Mouse (Mus musculus) cerebellum, adult 11 months (tissue): Measurements from ENCODE around the gene Ushbp1.

Source experiments
- DNase-seq: peaks from one replicate; pipeline ENCODE4 v3.0.0; 2022

Gene Ushbp1

DNA sequence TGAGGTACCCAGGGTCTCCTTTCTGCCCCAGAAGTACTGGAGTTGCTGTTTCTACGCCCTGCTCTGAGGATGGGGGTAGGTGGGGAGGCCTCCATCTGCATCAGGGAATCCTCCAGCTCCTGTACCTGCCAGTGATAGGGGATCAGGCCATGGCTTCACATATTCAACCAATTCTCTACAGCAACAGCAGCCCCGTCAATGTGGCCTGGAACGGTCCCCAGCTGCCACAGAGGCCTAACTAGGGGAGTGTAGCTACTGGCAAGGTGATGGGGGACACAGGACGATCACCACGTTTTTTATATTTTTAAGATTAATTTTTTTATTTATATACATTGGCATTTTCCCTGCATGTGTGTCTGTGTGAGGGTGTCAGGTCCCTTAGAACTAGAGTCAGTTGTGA, 3.2 kb downstream of the Ushbp1 start:
- DNase-seq = peak; percentile 3

DNA sequence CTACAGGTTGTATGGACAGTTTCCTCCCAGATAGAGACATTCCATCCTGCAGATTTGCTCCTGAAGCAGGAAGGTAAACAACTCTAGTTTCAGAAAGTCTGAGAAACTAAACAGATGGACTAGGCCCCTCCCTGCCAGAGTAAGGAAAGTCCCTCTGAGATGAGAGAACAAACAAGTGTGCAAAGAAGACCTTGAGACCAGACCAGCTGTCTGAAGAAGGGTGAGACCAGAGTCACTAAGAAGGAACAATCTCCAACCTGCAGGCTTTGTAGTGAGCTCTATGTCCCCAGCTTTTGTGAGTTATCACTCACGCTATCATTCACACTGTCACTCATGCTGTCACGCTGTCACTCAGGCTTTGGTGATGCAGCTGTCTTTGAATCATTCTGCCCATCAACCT, 3.9 kb downstream of the Ushbp1 start:
- DNase-seq = no peak

DNA sequence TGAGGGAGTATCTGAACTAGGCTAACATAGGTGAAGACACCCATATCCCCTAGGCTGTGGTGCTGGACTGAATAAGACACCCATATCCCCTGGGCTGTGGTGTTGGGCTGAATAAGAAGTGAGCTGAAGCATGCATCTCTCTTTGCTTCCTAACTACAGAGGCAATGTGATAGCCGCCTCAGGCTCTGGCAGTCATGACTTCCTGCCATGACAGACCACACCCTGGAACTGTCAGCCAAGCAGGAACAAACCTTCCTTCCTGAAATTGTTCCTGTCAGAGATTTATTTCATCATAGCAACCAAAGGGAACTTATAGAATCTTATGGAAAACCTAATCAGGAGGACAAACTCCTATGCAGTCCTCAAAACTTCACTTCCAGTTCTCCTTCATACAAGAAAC, 7.3 kb downstream of the Ushbp1 start:
- DNase-seq = no peak

DNA sequence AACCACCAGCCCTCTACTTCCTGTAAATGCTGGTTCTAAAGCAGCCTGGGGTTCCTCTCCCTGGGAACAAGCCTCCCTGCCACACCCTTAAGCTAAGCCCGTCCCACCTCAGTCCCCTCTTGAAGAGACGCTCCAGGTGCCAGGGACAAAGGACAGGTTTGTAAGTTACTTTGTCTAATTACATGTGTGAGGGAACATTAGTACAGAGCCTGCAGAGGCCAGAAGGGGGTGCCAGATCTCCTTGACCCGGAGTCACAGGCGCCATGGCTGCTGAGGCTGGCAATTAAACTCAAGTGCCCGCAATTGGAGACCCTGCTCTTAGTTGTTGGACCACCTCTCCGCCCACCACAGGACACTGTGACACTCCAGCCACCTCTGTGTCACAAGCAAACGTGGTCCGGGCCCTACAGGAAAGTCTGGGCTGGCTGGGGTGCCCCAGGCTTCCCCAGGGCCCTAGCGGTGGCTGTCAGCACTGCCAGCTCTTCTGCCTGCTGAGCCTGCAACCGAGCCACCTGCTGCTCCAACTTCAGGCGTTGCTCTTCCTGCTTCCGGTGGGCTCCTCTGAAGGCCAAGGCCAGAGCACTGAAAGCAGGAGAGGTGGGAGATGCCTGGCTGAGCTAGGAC, 10.3 kb downstream of the Ushbp1 start:
- no peak for DNase-seq

DNA sequence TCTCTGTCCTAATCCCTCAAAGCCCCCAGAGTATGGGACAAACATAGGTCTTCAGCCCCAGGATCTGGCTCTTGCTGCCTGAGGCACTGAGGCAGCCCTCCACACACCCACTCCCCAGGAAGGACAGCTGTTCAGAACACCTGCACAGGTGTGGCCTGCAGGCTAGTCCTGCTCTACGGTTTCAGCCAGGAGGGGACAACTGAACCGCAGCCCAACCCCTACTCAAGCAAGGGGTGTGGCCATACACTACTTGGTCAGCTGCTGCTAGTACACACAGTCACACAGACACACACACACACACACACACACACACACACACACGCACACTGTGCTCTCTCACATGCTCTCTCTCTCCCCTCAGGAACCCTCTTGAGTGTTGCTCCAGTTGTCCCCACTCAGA, 11.7 kb downstream of the Ushbp1 start:
- no peak for DNase-seq

DNA sequence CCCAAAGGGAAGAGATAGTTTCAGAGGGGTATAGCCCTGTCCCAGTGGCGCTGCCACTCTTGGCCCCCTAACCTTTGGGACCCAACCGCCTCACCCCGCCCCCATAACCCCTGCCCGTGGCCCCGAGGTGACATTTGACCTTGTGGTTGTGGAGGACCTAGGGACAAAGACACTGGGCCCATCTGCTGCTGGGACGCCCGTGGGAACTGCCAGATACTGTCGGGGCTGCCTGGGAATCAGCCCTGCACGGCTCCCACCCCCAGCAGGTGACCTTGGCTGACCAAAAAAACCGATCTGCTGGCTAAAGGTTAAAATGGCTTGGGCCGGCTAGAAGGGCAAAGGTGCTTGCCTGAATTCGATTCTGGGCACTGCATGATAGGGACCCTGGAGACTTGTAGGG, 12.2 kb downstream of the Ushbp1 start:
- DNase-seq = no peak

DNA sequence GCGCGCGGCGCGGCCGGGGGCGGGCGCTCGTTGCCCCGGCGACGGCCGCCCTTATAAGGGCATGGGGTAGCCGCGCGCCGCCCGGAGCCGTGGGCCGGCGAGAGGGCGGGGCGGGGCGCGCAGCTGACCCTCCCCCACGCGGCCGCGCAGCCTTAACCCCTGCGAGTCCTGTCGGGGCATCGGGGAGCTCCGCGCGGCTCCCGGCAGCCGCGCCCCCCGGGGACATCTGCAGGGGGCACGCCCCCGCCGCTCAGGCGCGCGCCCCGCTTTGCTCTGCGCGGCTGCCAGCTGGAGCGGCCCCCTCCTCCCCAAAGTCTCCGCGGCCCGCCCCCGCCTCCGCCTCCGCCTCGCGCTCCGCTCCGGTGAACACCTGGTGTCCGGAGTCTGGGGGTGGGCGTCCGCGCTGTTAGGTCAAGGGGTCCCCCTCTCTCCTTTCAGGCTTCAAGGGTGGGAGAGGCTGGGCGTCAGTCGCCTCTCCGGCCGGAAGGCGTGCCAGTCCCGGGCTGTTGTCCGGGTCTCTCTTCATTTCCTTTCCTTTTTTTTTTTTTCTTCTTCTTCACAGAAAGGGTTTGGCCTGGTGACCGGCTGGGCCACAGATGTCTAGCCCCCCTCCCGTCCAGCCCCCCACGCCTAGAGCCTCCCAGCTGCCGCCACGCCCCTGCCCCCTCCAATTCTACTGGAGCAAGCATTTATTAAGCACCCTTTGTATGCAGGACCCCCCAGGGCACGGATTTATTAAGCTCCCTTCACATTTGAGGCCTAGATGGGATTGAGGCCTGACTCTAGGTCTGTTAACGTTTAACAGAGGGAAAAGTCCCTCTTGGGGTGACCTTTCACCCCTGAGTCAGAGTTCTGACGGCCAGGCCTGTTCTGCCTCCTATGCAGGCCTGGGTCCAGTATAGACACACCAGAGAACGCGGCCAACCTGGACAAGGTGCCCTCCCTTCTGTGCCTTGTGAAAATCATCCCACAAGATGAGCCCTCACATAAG, 13.3 kb downstream of the Ushbp1 start:
- peak; percentile 81 for DNase-seq

DNA sequence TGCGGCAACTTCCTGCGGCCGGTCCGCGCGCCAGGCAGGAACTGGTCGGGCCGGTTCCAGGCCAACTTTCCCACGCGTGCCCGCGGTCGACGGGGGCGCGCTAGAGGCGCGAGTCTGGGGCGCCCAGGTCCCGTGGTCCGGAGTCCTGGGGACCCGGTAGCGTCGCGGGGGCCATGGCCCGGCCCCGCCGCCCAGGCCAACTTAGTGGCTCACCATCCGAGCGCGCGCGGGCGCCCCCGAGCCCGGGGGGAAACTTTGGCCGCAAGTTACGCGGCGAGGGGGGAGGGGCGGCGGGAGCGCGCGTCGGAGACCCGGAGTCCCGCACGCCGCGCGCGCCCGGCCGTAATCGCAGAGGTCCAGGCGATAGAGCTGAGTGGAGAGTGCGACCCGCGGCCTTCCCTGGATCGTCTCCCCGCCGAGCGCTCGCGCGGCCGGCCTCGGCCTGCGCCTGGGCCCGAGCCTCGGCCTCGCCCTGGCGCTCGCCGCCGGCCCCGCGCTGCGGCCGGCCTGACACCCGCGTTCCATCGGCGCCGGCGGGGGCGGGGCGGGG, 14.1 kb downstream of the Ushbp1 start, which contains the start of gene Nr2f6:
Nr2f6 (minus strand) TSS at position 540 of the 550 bp plus-strand sequence.
- peak; percentile 65 for DNase-seq

DNA sequence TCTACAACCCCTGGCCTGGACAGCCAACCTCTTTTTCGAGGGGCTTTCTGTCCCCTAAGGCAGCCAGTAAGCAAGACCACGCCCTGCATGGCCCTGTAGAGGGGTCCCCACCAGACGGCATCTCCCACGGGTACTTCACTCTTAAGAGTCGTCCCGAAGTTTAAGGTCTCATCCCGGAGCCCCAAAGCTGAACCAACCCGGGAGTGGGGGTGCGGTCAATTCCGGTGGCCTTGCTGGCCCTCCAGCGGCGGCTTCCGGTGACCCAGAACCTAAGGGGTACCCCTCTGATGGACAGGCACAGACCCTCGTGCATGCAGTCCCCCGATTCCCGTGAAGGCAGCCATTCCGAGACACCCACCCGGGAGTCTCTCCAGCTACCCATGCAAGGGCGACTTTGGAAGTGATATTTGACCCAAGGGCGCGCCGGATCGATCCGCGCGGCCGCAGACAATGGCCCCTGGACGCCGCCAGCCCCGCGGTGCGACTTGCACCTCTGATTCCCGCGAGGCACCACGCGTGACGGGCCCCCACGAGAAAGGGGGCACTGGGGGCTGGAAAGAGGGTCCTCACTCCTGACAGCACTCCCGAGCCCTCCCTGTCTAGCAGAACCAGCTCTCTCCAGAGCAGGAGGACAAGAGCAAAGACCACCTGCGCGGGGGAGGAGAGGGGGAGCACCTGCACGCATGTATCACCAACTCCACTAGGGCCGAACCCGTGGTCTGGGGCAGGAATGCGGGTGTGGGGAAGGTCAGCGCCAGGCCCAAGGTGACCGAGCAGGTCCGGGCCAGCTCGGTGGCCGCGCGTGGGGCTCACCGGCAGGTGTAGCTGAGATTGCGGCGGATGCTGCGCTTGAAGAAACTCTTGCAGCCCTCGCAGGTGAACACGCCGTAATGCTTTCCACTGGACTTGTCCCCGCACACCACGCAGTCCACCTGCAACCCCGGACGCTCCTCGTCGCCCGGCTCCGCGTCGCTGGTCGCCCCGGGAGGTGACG, 15.1 kb downstream of the Ushbp1 start:
- DNase-seq = no peak

DNA sequence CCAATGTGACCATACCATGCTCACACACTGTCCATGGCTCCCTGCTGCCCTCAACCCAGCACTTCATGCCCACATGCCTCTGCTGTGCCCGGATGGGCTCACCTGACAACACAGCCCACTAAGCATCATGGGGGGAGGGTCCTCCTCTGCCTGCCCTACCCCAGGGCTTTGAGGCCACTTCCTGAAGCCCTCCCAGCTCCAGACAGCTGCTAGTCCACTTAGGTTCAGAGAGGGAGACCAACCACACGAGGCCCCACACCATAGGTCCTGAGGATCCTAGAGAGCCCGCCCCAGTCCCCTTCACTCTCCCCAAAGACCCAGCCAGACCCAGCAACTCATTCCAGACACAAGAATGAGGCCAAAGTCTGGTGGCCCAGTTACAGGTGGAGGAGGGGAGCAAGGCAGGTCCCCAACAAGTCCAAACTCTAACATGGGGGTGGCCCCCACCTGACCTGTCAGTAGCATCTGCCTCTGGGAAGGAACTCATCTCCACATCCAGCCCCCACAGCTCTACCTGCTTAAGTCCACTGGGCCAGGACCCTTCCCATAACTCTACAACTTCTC, 16.0 kb downstream of the Ushbp1 start:
- DNase-seq = no peak

DNA sequence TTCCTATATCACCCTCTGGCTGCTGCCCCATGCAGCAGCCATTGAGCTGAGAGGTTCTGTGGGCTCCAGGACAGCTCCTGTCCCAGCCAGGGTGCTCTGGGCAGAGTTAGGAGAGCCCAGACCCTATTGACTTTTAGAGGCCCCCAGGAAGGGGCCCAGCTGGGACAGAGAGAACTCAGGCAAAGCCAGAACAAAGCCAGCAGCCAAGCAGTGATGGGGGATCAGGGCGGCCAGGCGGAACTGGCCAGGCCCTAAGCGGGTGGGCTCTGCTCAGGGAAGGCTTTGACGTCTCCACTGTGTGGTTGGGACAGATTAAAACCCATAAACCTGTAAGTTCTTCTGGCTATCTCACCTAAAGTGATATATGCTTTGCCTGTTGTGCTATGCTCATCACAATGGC, 16.6 kb downstream of the Ushbp1 start:
- DNase-seq = no peak

DNA sequence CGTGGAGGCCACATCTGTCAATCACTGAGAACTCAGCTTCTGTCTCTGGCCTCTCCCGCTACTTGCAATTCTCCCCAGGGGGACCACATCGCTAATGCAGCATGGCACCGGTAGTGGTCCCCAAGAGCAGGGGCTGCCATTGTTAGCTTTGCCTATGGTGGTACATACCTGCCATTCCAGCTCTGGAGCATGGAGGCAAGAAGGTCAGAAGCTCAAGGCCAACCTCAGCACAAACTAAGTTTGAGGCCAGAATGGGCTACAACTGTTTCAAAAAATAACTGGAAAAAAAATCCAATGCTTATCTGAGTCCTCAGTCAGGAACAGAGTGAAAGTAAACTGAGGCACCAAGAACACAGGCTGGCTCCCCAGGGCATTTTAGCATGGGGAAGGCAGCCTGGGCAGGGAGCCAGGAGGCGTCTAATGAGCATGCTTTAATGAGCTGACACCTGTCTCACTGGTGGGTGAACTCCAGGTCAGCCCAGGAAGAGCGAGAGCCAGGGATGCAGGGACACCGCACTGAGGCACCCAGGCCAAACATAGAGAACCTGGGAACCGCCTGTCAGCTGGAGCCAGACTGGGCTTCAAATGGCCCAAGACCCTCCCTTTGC, 19.1 kb downstream of the Ushbp1 start:
- no peak for DNase-seq

DNA sequence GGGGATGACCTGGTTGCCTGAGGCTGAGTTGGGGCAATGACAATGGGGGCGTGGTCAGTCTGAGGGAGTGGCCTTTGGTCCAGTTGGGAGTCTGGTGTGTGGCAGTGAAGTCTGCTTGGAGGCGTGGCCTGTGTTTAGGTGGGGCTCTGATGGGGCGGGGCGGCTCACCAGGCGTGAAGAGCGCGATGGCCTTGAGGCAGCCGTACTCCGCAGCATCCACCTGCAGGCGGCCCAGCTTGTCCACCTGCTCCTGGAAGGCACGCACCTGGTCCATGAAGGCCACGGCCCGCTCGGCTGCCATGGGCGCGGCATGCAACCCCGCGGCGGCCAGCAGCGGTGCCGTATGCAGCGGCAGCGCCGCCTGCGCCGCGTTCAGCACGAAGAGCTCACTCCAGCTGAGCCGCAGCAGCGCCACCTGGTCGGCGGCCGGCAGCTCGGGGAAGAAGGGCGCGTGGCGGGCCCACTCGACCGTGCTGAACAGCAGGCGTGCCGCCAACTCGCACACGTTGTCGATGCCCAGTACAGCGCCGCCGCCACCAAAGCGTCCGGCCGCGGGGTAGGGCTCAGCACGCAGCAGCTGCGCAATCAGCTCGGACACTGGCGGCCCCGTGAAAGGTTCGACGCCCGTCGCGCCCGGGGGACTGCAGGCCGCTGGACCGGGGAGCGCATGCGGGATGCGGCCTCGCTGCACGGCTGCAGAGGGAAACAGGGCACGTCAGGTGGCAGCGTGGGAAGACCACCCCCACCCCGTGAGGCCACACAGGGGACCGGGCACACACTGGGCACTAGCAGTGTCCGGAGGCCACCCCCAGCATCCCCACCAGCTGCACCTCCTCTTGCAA, 19.8 kb downstream of the Ushbp1 start:
- DNase-seq = peak; percentile 85

DNA sequence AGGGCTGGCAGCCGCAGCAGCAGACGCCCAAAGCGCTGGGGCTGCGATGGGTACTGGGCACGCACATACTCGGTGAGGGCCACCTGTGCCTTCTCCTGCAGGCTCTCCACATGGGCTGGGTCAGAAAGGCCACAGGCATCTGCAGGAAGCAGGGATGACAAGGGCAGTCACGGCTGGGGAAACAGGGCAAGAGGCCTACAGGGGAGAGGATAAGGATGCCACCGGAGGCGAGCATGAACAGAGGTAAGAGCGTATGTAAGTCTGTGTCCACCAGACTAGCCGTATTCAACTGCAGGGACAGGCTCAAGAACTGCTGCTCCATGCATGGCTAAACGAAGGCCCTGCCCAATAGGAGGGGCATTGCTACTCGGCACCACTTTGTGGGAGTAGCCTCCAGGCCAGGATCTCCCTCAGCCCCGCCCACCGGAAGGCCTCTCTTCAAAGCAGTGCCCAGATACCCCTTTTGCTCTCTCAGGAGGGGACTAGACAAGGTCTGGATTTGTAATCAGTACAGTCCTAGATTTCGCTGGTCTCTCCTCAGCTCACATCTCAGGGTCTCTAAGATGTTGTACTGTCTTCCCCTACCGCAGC, 20.9 kb downstream of the Ushbp1 start:
- DNase-seq = no peak

DNA sequence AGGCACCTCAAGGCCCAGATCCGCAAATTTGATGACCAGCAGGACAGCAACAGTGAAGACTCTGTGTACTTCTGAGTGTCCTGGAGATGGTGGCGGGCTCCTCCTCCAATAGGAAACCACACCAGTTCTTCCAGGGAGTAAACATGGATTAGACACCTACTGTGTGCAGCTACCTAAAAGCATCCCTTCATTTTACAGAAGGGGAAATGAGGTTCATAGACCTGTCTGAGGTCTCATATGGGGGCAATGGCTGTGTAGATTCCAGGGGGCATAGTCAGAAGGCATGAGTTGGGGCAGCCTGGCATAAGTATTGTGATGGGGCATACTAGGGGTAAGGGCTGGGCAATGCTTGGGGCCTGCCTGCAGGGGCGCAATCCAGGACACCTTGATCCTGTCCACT, 22.6 kb downstream of the Ushbp1 start:
- DNase-seq = no peak

DNA sequence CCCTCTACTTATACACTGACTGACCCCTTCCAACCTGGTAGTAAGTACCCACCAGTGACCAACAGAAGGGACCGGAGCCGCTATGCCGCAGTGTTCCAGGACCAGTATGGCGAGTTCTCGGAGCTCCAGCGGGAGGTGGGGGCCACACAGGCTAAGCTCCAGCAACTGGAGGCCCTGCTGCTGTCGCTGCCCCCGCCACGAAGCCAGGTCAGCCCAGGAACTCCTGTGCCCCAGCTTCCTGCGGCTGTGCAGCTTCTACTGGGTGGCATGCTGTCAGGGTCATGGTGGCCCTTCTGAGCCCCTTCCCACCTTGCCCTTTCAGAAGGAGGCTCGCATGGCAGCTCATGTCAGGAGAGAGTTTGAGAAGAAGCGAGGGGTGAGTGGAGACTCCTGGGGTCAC, 23.2 kb downstream of the Ushbp1 start:
- no peak for DNase-seq

DNA sequence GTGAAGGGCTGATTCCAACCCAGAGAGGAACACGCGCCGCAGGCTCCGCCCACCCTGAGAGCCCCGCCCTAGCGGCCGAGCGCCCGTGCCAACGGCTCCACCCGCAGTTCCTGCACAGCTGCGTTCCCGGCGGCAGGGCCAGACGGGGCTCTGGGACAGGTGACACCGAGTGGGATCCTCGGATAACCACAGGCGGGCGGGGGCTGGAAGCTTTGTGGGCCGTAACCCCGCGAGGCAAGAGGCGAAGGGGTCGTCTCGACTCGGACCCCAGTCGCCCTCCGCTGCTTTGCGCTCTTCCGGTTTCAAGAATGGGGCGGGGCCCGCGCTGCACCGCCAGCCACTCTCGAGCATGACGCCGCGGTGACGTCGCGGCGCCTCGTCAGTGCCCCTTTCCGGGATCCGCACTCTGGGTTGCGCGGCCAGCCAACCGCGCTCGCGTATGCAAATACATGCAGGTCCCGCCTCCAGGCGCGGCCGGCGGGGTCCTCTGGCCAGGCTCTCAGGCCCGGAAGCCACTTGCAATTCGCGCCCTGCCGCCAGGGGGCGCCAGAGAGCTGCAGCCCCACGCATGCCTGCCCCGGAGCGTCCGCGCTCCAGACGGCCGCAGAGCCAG, 24.3 kb downstream of the Ushbp1 start, which contains the start of gene Ocel1:
Ocel1 (plus strand) TSS at position 63 of the 613 bp plus-strand sequence.
- peak; percentile 95 for DNase-seq

DNA sequence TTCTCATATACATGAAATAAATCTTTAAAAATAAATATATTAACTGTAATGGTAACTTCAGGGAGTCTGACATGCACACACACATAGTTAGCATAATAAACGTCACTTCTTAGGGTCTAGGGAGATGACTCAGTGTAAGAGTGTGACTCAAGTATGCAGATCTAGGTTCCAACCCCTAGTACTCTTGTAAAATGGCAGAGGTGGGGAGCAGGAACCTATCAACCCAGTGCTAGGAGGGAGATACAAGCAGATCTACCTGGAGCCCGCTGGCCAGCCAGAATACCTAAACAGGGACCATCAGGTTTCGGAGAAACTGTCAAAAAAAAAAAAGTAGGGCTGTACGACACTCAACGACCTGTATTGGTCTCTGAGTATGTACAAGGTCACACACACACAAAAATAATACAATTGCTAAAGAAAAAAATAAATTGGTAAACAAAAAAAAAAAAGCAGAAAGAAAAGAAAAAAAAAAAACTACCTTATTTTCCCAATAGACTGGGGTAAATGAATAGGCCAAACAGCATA, 24.8 kb downstream of the Ushbp1 start:
- DNase-seq = no peak

DNA sequence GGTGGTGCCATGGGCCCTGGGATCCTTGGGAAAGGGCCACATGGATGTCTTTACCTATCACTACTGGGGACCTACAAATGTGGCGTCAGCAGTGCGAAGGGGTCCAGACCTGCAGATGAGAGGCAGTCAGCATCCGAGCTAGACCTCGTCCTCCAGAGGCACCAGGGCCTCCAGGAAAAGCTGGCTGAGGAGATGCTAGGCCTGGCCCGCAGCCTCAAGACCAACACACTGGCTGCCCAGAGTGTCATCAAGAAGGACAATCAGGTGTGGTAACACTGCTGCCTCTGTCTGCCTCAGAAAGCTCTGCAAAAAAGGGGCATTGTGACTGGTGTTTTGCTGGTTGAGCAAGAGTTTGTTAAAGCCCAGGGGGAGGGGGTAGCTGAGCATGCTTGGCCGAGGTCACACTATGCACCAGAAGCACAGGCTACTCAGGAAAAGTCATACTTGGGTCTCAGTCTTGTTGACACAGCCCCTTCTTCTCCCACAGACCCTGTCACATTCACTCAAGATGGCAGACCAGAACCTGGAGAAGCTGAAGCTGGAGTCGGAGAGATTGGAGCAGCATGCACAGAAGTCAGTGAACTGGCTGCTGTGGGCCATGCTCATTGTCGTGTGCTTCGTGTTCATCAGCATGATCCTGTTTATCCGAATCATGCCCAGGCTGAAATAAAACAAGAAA, 26.4 kb downstream of the Ushbp1 start:
- no peak for DNase-seq
